34 mouse cellular contexts compared by ENCODE assay signal in genomic region chr9:84044136-84044535, GRCm38 (mm10).
"Had no signal": no experiment of that assay in that cellular context is flagged by ENCODE, and none has a peak within 500 bp of the region (broad histone marks: within the 10 kb centered on the region; RNA-seq: fewer than 3 reads in every experiment).

No protein-coding gene starts in this region.

- H3K4me1 ChIP-seq: hindbrain, embryonic 10.5 days; intestine, embryonic 15.5 days; kidney, embryonic 15.5 days had no signal

- DNase-seq: heart, postnatal 10 days; heart, postnatal 36 days; heart, postnatal 4 days; kidney, adult 11 months; kidney, adult 18-20 months; kidney, adult 2 months; kidney, adult 8-10 months; kidney, adult 9 months; kidney, postnatal 10 days; kidney, postnatal 14 days; kidney, postnatal 25 days; kidney, postnatal 36 days; kidney, postnatal 4 days; layer of hippocampus, adult 9-11 months; layer of hippocampus, postnatal 36 days had no signal

- H3K4me3 ChIP-seq: heart, embryonic 10.5 days; heart, embryonic 12.5 days; heart, embryonic 13.5 days; heart, embryonic 15.5 days; hindbrain, embryonic 10.5 days; hindbrain, embryonic 12.5 days; hindbrain, embryonic 13.5 days; hindbrain, embryonic 15.5 days; intestine, embryonic 15.5 days; kidney, embryonic 15.5 days; layer of hippocampus, adult 2 months had no signal

- H3K27ac ChIP-seq: heart, embryonic 10.5 days; heart, embryonic 13.5 days; heart, embryonic 15.5 days; hindbrain, embryonic 10.5 days; hindbrain, embryonic 12.5 days; hindbrain, embryonic 13.5 days; hindbrain, embryonic 14.5 days; hindbrain, embryonic 15.5 days; hindbrain, postnatal 0 days; intestine, embryonic 15.5 days; kidney, embryonic 15.5 days; kidney, postnatal 0 days; layer of hippocampus, adult 2 months had no signal

- H3K9ac ChIP-seq: heart, embryonic 12.5 days; heart, embryonic 13.5 days; heart, embryonic 15.5 days; hindbrain, embryonic 12.5 days; hindbrain, embryonic 13.5 days; hindbrain, embryonic 14.5 days; hindbrain, embryonic 15.5 days; intestine, embryonic 15.5 days; kidney, embryonic 15.5 days had no signal

- H3K36me3 ChIP-seq: heart, embryonic 10.5 days; heart, embryonic 12.5 days; heart, embryonic 13.5 days; heart, embryonic 15.5 days; hindbrain, embryonic 10.5 days; hindbrain, embryonic 12.5 days; hindbrain, embryonic 13.5 days; hindbrain, embryonic 15.5 days; intestine, embryonic 15.5 days; kidney, embryonic 15.5 days had no signal

- H3K27me3 ChIP-seq: heart, embryonic 12.5 days; heart, embryonic 13.5 days; heart, embryonic 15.5 days; hindbrain, embryonic 12.5 days; hindbrain, embryonic 13.5 days; hindbrain, embryonic 15.5 days; intestine, embryonic 15.5 days; kidney, embryonic 15.5 days had no signal

- H3K4me2 ChIP-seq: heart, embryonic 11.5 days; heart, embryonic 12.5 days; heart, embryonic 13.5 days; heart, embryonic 15.5 days; hindbrain, embryonic 12.5 days; hindbrain, embryonic 13.5 days; hindbrain, embryonic 14.5 days; hindbrain, embryonic 15.5 days; intestine, embryonic 15.5 days; kidney, embryonic 15.5 days had no signal

- H3K9me3 ChIP-seq: heart, embryonic 10.5 days; heart, embryonic 12.5 days; heart, embryonic 13.5 days; heart, embryonic 15.5 days; hindbrain, embryonic 10.5 days; hindbrain, embryonic 12.5 days; hindbrain, embryonic 13.5 days; hindbrain, embryonic 15.5 days; intestine, embryonic 15.5 days; kidney, embryonic 15.5 days had no signal

- ATAC-seq: hindbrain, embryonic 16.5 days; hindbrain, postnatal 0 days; inflammation-experienced regulatory T-cells, adult 6 months; intestine, embryonic 15.5 days; intestine, embryonic 16.5 days; intestine, postnatal 0 days had no signal
